Mouse (Mus musculus) liver, embryonic 11.5 days (tissue): ENCODE measurements around the gene Dnm1. TPM values are rescaled to one million over a fixed set of nuclear protein-coding genes. Genes with fewer than 3 reads are reported as not detected.

Experiments
- ATAC-seq: fragments of 200-750 bp; cut with Nextera tagmentation; replicated peaks from 2 replicates; pipeline ENCODE4 v1.8.0; 2017; ENCODE audit warnings: moderate number of reproducible peaks, mild to moderate bottlenecking, moderate TSS enrichment, moderate library complexity; ENCODE audit not compliant: low FRiP score
- DNase-seq: peaks from one replicate; pipeline ENCODE4 v3.0.0-alpha.2; 2017; ENCODE audit warnings: low spot score
- H3K27ac ChIP-seq: fragments of 300-500 bp; sonication (generic); 2 replicates; pipeline ENCODE4 v1.5.1; 2014; ENCODE audit warnings: mild to moderate bottlenecking, low read depth, low read length, control low read depth
- H3K27me3 ChIP-seq: fragments of 300-500 bp; sonication (generic); replicated peaks from 2 replicates; pipeline ENCODE4 v1.6.1; 2014; ENCODE audit warnings: low read length, mixed read lengths; ENCODE audit not compliant: control insufficient read depth, insufficient read depth
- H3K36me3 ChIP-seq: fragments of 300-500 bp; sonication (generic); 2 replicates; pipeline ENCODE4 v1.6.1; 2014; ENCODE audit warnings: mild to moderate bottlenecking, low read length, moderate library complexity, mixed read lengths; ENCODE audit not compliant: control insufficient read depth, insufficient read depth
- H3K4me1 ChIP-seq: fragments of 300-500 bp; sonication (generic); replicated peaks from 2 replicates; pipeline ENCODE4 v1.6.1; 2014; ENCODE audit warnings: low read length, mixed read lengths; ENCODE audit not compliant: control insufficient read depth, insufficient read depth
- H3K4me2 ChIP-seq: fragments of 300-500 bp; sonication (generic); 2 replicates; pipeline ENCODE4 v1.6.1; 2014; ENCODE audit warnings: mild to moderate bottlenecking, control low read depth, moderate library complexity
- H3K4me3 ChIP-seq: fragments of 300-500 bp; sonication (generic); 2 replicates; pipeline ENCODE4 v1.5.1; 2014; ENCODE audit warnings: low read depth, low read length, control low read depth
- H3K9ac ChIP-seq: fragments of 300-500 bp; sonication (generic); 2 replicates; pipeline ENCODE4 v1.6.1; 2014; ENCODE audit warnings: low read depth, low read length, control low read depth
- H3K9me3 ChIP-seq: fragments of 300-500 bp; sonication (generic); 2 replicates; pipeline ENCODE4 v1.6.1; 2016; ENCODE audit warnings: low read length, inconsistent platforms, mixed read lengths; ENCODE audit not compliant: control insufficient read depth
- WGBS: fragments of 180-500 bp; shearing (Covaris S2); extraction: QIAGEN DNeasy Blood & Tissue Kit; methylation state at CpG from one replicate; pipeline ENCODE4 v1.1.7; 2014; 5-methylcytosine and 5-hydroxymethylcytosine counted together
- polyA plus RNA-seq: library from polyadenylated mRNA; unstranded; fragments of >200 nt; fragmentation: Nextera tagmentation; extraction: Ambion mirVana; gene quantifications from 2 replicates; pipeline ENCODE4 v1.2.1, GENCODE M21; 2014

Dnm1 gene
- polyA plus RNA-seq, 1 experiment from 2014 or later, result 9.3 TPM

- H3K36me3 ChIP-seq, result peaks cover 17% of the 10 kb centered on the region
- no peaks in the 10 kb centered on the region for H3K4me1 ChIP-seq
- no peak overlapping the region for H3K27ac ChIP-seq
- no peak overlapping the region for H3K4me3 ChIP-seq
- no peak overlapping the region for H3K4me2 ChIP-seq
- 76% methylated on average over 3 of the region's 3 CpGs for WGBS
- no peak overlapping the region for H3K9ac ChIP-seq
- DNase-seq (no peak), ATAC-seq (no peak)
- H3K27me3 ChIP-seq, result no peaks in the 10 kb centered on the region
- H3K9me3 ChIP-seq, result no peaks in the 10 kb centered on the region
These were observed 57.9 kb downstream of the Dnm1 start for GRCm38 (mm10) chr2:32295285-32295684.

- H3K4me2 ChIP-seq, result no peak overlapping the region
- H3K4me3 ChIP-seq, result no peak overlapping the region
- no peaks in the 10 kb centered on the region for H3K9me3 ChIP-seq
- ATAC-seq, result no peak
- H3K27ac ChIP-seq, result no peak overlapping the region
- no peak overlapping the region for H3K9ac ChIP-seq
- H3K36me3 ChIP-seq, result peaks cover 14% of the 10 kb centered on the region
- 89% methylated on average over 8 of the region's 8 CpGs for WGBS
- no peaks in the 10 kb centered on the region for H3K27me3 ChIP-seq
- DNase-seq, result no peak
- peaks cover under 1% of the 10 kb centered on the region for H3K4me1 ChIP-seq
These were observed 58.8 kb downstream of the Dnm1 start for GRCm38 (mm10) chr2:32294348-32294747.

GRCm38 (mm10) chr2:32289578-32289977 is 63.6 kb downstream of the Dnm1 start:
- H3K9ac ChIP-seq, result no peak overlapping the region
- H3K27me3 ChIP-seq, result no peaks in the 10 kb centered on the region
- ATAC-seq (no peak), DNase-seq (no peak)
- peaks cover 13% of the 10 kb centered on the region for H3K4me1 ChIP-seq
- no peak overlapping the region for H3K27ac ChIP-seq
- H3K9me3 ChIP-seq, result no peaks in the 10 kb centered on the region
- H3K4me2 ChIP-seq, result peak overlapping the region; percentile 82
- peaks cover 3% of the 10 kb centered on the region for H3K36me3 ChIP-seq
- peak overlapping the region; percentile 87 for H3K4me3 ChIP-seq

GRCm38 (mm10) chr2:32288371-32288931 is 64.7 kb downstream of the Dnm1 start:
- no peaks in the 10 kb centered on the region for H3K9me3 ChIP-seq
- ATAC-seq (peak; percentile 52), DNase-seq (no peak)
- H3K9ac ChIP-seq, result peak overlapping the region; percentile 71
- H3K4me2 ChIP-seq, result peak overlapping the region; percentile 82
- H3K27ac ChIP-seq, result peak overlapping the region; percentile 20; the same call in 1 of the 2 replicates
- peaks cover 7% of the 10 kb centered on the region for H3K36me3 ChIP-seq
- peaks cover 13% of the 10 kb centered on the region for H3K4me1 ChIP-seq
- no peaks in the 10 kb centered on the region for H3K27me3 ChIP-seq
- WGBS, result 3% methylated on average over 25 of the region's 29 CpGs
- peak overlapping the region; percentile 87 for H3K4me3 ChIP-seq

- Histone ChIP-seq H3K27me3 (no peaks in the 10 kb centered on the region), H3K4me1 (peaks cover 13% of the 10 kb centered on the region), H3K27ac (peak within 1 kb of the TSS; percentile 73; the same call in 1 of the 2 replicates), H3K9ac (peak within 1 kb of the TSS; percentile 92), H3K4me3 (peak within 1 kb of the TSS; percentile 87), H3K36me3 (peaks cover 7% of the 10 kb centered on the region), H3K4me2 (peak within 1 kb of the TSS; percentile 85), H3K9me3 (no peaks in the 10 kb centered on the region)
- peak; percentile 98 for DNase-seq
- peak; percentile 99 for ATAC-seq
- under 1% methylated on average over 40 of the region's 41 CpGs for WGBS
These were observed 65.2 kb downstream of the Dnm1 start, which contains the start of gene Swi5 for GRCm38 (mm10) chr2:32287923-32288367. Gene Swi5, minus strand, starts transcription at chr2:32288075.

- H3K27ac ChIP-seq, result peak within 1 kb of the TSS; percentile 73; the same call in 1 of the 2 replicates
- ATAC-seq, result peak; percentile 8; the same call in 1 of the 2 replicates
These were observed 65.8 kb downstream of the Dnm1 start, which contains the start of gene Golga2 for GRCm38 (mm10) chr2:32287334-32287840. Gene Golga2, plus strand, starts transcription at chr2:32287384.

GRCm38 (mm10) chr2:32283986-32284385 is 69.2 kb downstream of the Dnm1 start:
- peaks cover 9% of the 10 kb centered on the region for H3K4me1 ChIP-seq
- H3K4me2 ChIP-seq, result no peak overlapping the region
- 85% methylated on average over 3 of the region's 3 CpGs for WGBS
- no peaks in the 10 kb centered on the region for H3K9me3 ChIP-seq
- no peak overlapping the region for H3K4me3 ChIP-seq
- H3K27ac ChIP-seq, result no peak overlapping the region
- ATAC-seq (no peak), DNase-seq (no peak)
- H3K9ac ChIP-seq, result no peak overlapping the region
- H3K36me3 ChIP-seq, result peaks cover 23% of the 10 kb centered on the region
- H3K27me3 ChIP-seq, result no peaks in the 10 kb centered on the region

More at GRCm38 (mm10) chr2:32287334-32287840, 65.8 kb downstream of the Dnm1 start, which contains the start of gene Golga2:
- under 1% methylated on average over 23 of the region's 23 CpGs for WGBS
- peak within 1 kb of the TSS; percentile 85 for H3K4me2 ChIP-seq
- no peaks in the 10 kb centered on the region for H3K27me3 ChIP-seq
- H3K9me3 ChIP-seq, result no peaks in the 10 kb centered on the region
- peak within 1 kb of the TSS; percentile 92 for H3K9ac ChIP-seq
- DNase-seq, result no peak
- peaks cover 13% of the 10 kb centered on the region for H3K4me1 ChIP-seq
- peak within 1 kb of the TSS; percentile 87 for H3K4me3 ChIP-seq
- H3K36me3 ChIP-seq, result peaks cover 8% of the 10 kb centered on the region

- Histone ChIP-seq H3K27ac (no peak overlapping the region), H3K9ac (no peak overlapping the region), H3K4me3 (no peak overlapping the region), H3K9me3 (no peaks in the 10 kb centered on the region), H3K36me3 (peaks cover 29% of the 10 kb centered on the region), H3K4me2 (0 out of 2 replicates have a peak overlapping the region, but pooled peaks have one; percentile 23), H3K27me3 (no peaks in the 10 kb centered on the region), H3K4me1 (peaks cover 6% of the 10 kb centered on the region; the same call in 1 of the 2 replicates)
- WGBS, result 85% methylated on average over 1 of the region's 1 CpGs
- ATAC-seq, result peak; percentile 68; the same call in 1 of the 2 replicates
- peak; percentile 46 for DNase-seq
These were observed 70.4 kb downstream of the Dnm1 start for GRCm38 (mm10) chr2:32282727-32283126.
